Mouse (Mus musculus) lung, adult 2 months (tissue): ENCODE measurements around the gene Tuba4a.

Source experiments
- CTCF ChIP-seq: fragments of 200-500 bp; IDR thresholded peaks from 2 replicates; pipeline ENCODE4 v1.5.1; 2011; ENCODE audit warnings: mild to moderate bottlenecking, low read length, control low read depth; ENCODE audit not compliant: insufficient read depth
- POLR2A ChIP-seq: fragments of 200-500 bp; IDR thresholded peaks from 2 replicates; pipeline ENCODE4 v1.6.1; 2011; ENCODE audit warnings: low read depth, mild to moderate bottlenecking, control low read depth, low read length, borderline replicate concordance; ENCODE audit errors: extremely low read depth

DNA sequence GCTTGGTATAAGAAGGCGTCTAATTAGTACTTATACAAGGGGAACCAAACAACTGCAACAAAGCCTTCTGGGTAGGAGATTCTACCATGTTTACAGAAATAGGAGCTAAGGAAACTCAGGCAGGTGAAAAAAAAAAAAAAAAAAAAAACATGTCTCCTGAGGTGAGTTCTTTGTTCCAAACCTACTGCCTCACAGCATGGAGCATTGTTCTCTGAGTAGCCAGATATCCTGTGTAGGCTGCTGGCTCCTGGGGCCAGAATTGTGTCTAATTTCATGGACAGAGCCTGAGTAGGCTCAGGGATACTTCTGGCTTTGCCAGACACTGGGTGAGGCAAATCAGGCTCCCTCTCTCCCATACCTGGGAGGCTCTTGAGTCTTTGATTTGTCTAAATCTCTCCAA, 8.0 kb upstream of the Tuba4a start:
- TF ChIP-seq POLR2A, result no peak
- TF ChIP-seq CTCF, result no peak
